Mouse (Mus musculus): ENCODE results near the gene Rbms2. TPM values are rescaled to one million over a fixed set of nuclear protein-coding genes. Genes with fewer than 3 reads are reported as not detected.

Rbms2 gene
- polyA plus RNA-seq, 1 experiment = 97.3 TPM

DNA sequence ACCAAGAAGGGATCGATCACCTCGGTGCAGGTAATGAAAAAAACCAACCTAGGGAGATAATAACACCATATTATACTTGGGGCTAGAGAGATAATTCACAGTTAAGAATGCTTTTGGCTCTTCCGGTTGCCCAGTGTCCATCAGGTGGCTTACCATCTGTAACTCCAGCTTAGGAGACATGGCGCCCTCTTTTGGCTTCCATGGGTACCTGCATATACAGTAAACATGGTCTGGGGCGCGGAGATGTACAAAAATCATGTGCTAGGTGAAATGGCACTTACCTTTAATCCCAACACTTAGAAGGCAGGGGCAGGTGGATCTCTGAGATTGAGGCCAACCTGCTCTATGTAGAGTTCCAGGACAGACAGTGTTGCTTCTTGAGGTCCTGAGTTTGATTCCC, 93.7 kb downstream of the Rbms2 start:
- Histone ChIP-seq H3K4me3 (no peak overlapping the region), H3K27me3 (ENCODE audit: control insufficient read depth, insufficient read depth, insufficient read length) (no peaks in the 10 kb centered on the region), H3K36me3 (ENCODE audit: control insufficient read depth, insufficient read depth) (peaks cover 56% of the 10 kb centered on the region), H3K79me2 (ENCODE audit: control insufficient read depth, insufficient read depth) (peaks cover 48% of the 10 kb centered on the region), H3K4me2 (ENCODE audit: low read depth) (no peak overlapping the region), H3ac (ENCODE audit: control insufficient read depth, insufficient read length) (no peak overlapping the region)
- TF ChIP-seq TCF3 (IDR thresholded peaks at IDR 0.05; ENCODE audit: insufficient read length, low read depth) (no peak), E2F4 (IDR thresholded peaks at IDR 0.05; ENCODE audit: insufficient read depth) (no peak), REST (IDR thresholded peaks at IDR 0.05; ENCODE audit: insufficient read depth, insufficient read length) (no peak), POLR2A (IDR thresholded peaks at IDR 0.05; ENCODE audit: insufficient read length, low read depth) (no peak), SRF (IDR thresholded peaks at IDR 0.05; ENCODE audit: control insufficient read depth, insufficient read length, low read depth) (no peak), POLR2AphosphoS2 (IDR thresholded peaks at IDR 0.05; ENCODE audit: insufficient read length, low read depth) (no peak), USF1 (IDR thresholded peaks at IDR 0.05; ENCODE audit: low read depth) (no peak), MAX (IDR thresholded peaks at IDR 0.05; ENCODE audit: low read depth) (no peak), MYOG (IDR thresholded peaks at IDR 0.05; ENCODE audit: control insufficient read depth in 1 of 3, insufficient read depth in 1 of 3, insufficient read length in 2 of 3, low read depth in 2 of 3) (no peak), MYOD1 (IDR thresholded peaks at IDR 0.05; ENCODE audit: control insufficient read depth in 1 of 3, insufficient read length in 2 of 3, low read depth in 2 of 3) (no peak), TCF12 (IDR thresholded peaks at IDR 0.05; ENCODE audit: insufficient read depth, poor library complexity, severe bottlenecking) (no peak), CEBPB (IDR thresholded peaks at IDR 0.05; ENCODE audit: insufficient read depth, poor library complexity, severe bottlenecking) (no peak)

DNA sequence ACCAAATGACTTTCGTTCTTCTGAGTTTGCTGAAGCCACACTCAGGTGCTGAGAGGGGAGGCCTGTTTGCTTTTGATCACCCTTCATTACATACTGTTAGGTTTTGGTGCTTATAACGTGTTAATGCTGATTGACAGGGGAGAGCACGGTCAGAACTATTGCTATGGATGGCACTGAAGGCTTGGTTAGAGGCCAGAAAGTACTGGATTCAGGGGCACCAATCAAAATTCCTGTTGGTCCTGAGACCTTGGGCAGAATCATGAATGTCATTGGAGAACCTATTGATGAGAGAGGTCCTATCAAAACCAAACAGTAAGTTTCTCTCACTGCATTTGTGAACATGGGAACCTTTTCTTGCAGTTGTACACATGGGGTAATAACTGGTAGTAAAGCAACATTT, 95.9 kb downstream of the Rbms2 start:
- Histone ChIP-seq H3K36me3 (ENCODE audit: control insufficient read depth, insufficient read depth) (peaks cover 41% of the 10 kb centered on the region), H3K27me3 (ENCODE audit: control insufficient read depth, insufficient read depth, insufficient read length) (no peaks in the 10 kb centered on the region), H3ac (ENCODE audit: control insufficient read depth, insufficient read length) (peak overlapping the region; percentile 60), H3K4me2 (ENCODE audit: low read depth) (peak overlapping the region; percentile 96), H3K4me3 (peak overlapping the region; percentile 99), H3K79me2 (ENCODE audit: control insufficient read depth, insufficient read depth) (peaks cover 48% of the 10 kb centered on the region)
- TF ChIP-seq POLR2A (IDR thresholded peaks at IDR 0.05; ENCODE audit: insufficient read length, low read depth) (peak; percentile 3), POLR2AphosphoS2 (IDR thresholded peaks at IDR 0.05; ENCODE audit: insufficient read length, low read depth) (no peak)

DNA sequence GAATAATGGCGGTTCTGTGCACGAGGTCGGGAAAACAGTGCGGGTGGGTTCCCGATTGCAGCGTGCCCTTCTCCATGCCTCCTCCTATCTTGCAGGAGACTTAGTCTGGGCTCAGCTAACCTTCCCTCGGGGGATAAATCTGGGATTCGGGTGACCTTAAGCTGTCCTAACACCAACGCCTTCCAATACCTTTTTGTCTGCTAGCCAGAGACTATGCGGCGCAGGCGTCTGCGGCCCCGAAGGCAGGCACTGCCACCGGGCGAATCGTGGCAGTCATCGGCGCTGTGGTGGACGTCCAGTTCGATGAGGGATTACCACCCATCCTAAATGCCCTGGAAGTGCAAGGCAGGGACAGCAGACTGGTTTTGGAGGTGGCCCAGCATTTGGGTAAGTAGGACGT, 96.4 kb downstream of the Rbms2 start:
- Histone ChIP-seq H3ac (ENCODE audit: control insufficient read depth, insufficient read length) (peak overlapping the region; percentile 60), H3K4me2 (ENCODE audit: low read depth) (peak overlapping the region; percentile 96), H3K79me2 (ENCODE audit: control insufficient read depth, insufficient read depth) (peaks cover 48% of the 10 kb centered on the region), H3K27me3 (ENCODE audit: control insufficient read depth, insufficient read depth, insufficient read length) (no peaks in the 10 kb centered on the region), H3K36me3 (ENCODE audit: control insufficient read depth, insufficient read depth) (peaks cover 36% of the 10 kb centered on the region), H3K4me3 (peak overlapping the region; percentile 99)
- TF ChIP-seq POLR2A (IDR thresholded peaks at IDR 0.05; ENCODE audit: insufficient read length, low read depth) (peak; percentile 25), TCF3 (IDR thresholded peaks at IDR 0.05; ENCODE audit: insufficient read length, low read depth) (no peak)

DNA sequence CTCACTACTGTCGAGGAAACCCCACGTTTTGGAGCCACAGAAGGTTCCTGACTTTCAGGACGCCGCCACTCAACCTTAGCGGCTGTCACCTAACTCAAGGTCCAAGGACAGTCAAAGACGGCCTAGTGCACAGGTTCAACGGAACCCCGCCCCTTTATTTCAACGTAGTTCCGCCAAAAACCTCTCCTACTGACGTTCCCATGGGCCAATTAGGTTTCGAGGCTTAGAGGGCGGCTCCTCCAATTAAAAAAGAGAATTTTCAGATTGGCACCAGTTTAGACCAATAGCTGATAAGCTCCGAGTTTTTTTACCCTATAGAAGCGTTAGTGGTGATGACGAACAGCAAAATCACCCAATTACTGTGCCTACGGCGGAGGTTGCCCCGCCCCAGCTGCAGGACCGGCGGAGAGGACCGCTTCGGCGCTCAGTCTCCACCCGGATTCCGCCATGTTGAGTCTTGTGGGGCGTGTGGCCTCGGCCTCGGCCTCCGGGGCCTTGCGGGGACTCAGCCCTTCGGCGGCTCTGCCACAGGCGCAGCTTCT, 97.1 kb downstream of the Rbms2 start, which contains the start of gene Atp5b:
TSS of gene Atp5b (plus strand) at position 394 of the 542 bp plus-strand sequence.
- Histone ChIP-seq H3K4me2 (ENCODE audit: low read depth) (peak within 1 kb of the TSS; percentile 96), H3K36me3 (ENCODE audit: control insufficient read depth, insufficient read depth) (peaks cover 31% of the 10 kb centered on the region), H3K79me2 (ENCODE audit: control insufficient read depth, insufficient read depth) (peaks cover 48% of the 10 kb centered on the region), H3ac (ENCODE audit: control insufficient read depth, insufficient read length) (peak within 1 kb of the TSS; percentile 60), H3K4me3 (peak within 1 kb of the TSS; percentile 99), H3K27me3 (ENCODE audit: control insufficient read depth, insufficient read depth, insufficient read length) (no peaks in the 10 kb centered on the region)
- peak; percentile 26 for TF ChIP-seq REST (IDR thresholded peaks at IDR 0.05; ENCODE audit: insufficient read depth, insufficient read length)
- TF ChIP-seq MYOG (IDR thresholded peaks at IDR 0.05; ENCODE audit: control insufficient read depth in 1 of 3, insufficient read depth in 1 of 3, insufficient read length in 2 of 3, low read depth in 2 of 3) = peak in 1 of 3 experiments; percentile 38
- TF ChIP-seq MAX (IDR thresholded peaks at IDR 0.05; ENCODE audit: low read depth) = no peak
- no peak for TF ChIP-seq SRF (IDR thresholded peaks at IDR 0.05; ENCODE audit: control insufficient read depth, insufficient read length, low read depth)
- peak in 1 of 3 experiments; percentile 20 for TF ChIP-seq MYOD1 (IDR thresholded peaks at IDR 0.05; ENCODE audit: control insufficient read depth in 1 of 3, insufficient read length in 2 of 3, low read depth in 2 of 3)
- peak; percentile 97 for TF ChIP-seq POLR2AphosphoS2 (IDR thresholded peaks at IDR 0.05; ENCODE audit: insufficient read length, low read depth)
- no peak for TF ChIP-seq TCF12 (IDR thresholded peaks at IDR 0.05; ENCODE audit: insufficient read depth, poor library complexity, severe bottlenecking)
- peak; percentile 90 for TF ChIP-seq POLR2A (IDR thresholded peaks at IDR 0.05; ENCODE audit: insufficient read length, low read depth)
- no peak for TF ChIP-seq TCF3 (IDR thresholded peaks at IDR 0.05; ENCODE audit: insufficient read length, low read depth)

DNA sequence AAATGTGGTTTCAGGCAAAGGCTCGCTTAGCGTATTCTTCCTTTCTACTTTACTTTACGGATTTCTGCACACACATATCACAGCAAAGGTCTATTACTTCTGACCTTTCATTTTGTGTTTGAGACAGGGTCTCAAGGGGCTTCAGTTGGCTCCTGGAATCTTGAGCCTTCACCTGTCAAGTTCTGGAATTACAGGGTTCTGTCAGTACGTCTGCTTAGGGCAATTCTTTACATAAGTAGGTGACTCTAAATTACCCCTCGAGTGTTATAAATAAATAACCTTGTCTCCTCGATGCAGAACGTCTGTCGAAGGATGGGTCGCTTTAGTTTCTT, 97.7 kb downstream of the Rbms2 start:
- Histone ChIP-seq H3ac (ENCODE audit: control insufficient read depth, insufficient read length) (no peak overlapping the region), H3K4me3 (peak overlapping the region; percentile 99), H3K4me2 (ENCODE audit: low read depth) (peak overlapping the region; percentile 75), H3K36me3 (ENCODE audit: control insufficient read depth, insufficient read depth) (peaks cover 33% of the 10 kb centered on the region), H3K79me2 (ENCODE audit: control insufficient read depth, insufficient read depth) (peaks cover 44% of the 10 kb centered on the region), H3K27me3 (ENCODE audit: control insufficient read depth, insufficient read depth, insufficient read length) (no peaks in the 10 kb centered on the region)
- no peak for TF ChIP-seq MYOG (IDR thresholded peaks at IDR 0.05; ENCODE audit: control insufficient read depth in 1 of 3, insufficient read depth in 1 of 3, insufficient read length in 2 of 3, low read depth in 2 of 3)
- no peak for TF ChIP-seq MAX (IDR thresholded peaks at IDR 0.05; ENCODE audit: low read depth)
- TF ChIP-seq POLR2AphosphoS2 (IDR thresholded peaks at IDR 0.05; ENCODE audit: insufficient read length, low read depth) = no peak
- TF ChIP-seq E2F4 (IDR thresholded peaks at IDR 0.05; ENCODE audit: insufficient read depth) = no peak
- no peak for TF ChIP-seq TCF12 (IDR thresholded peaks at IDR 0.05; ENCODE audit: insufficient read depth, poor library complexity, severe bottlenecking)
- no peak for TF ChIP-seq USF1 (IDR thresholded peaks at IDR 0.05; ENCODE audit: low read depth)
- TF ChIP-seq POLR2A (IDR thresholded peaks at IDR 0.05; ENCODE audit: insufficient read length, low read depth) = no peak
- TF ChIP-seq TCF3 (IDR thresholded peaks at IDR 0.05; ENCODE audit: insufficient read length, low read depth) = no peak
- TF ChIP-seq MYOD1 (IDR thresholded peaks at IDR 0.05; ENCODE audit: control insufficient read depth in 1 of 3, insufficient read length in 2 of 3, low read depth in 2 of 3) = no peak
- TF ChIP-seq SRF (IDR thresholded peaks at IDR 0.05; ENCODE audit: control insufficient read depth, insufficient read length, low read depth) = no peak
- TF ChIP-seq CEBPB (IDR thresholded peaks at IDR 0.05; ENCODE audit: insufficient read depth, poor library complexity, severe bottlenecking) = no peak
